Mouse (Mus musculus) embryo, embryonic 11.5 days (tissue): ENCODE data around the gene Olfr1293-ps.

Experiments used
- DNase-seq: peaks from one replicate; pipeline ENCODE4 v3.0.0-alpha.2; 2012; ENCODE audit warnings: low read depth, low spot score

The Olfr1293-ps gene

DNA sequence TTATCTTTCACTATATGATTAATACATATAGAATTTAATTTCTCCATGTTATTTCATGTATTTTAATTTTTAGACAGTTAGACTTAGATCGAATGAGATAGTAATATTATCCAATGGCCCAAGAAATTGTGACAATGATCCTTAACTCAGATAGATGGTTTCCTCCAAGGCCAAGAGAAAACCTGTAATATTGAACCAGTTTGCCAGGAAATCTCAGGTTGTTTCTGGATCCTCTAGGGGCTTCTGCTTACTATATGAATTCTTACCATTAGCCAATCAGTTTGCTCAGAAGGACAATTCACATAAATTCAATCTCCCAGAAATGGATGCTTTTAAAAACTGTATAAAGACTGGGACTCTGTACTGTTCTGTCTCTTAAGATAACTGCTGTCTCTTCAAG is at the start of gene Olfr1293-ps:
Gene Olfr1293-ps (plus strand): TSS at position 301 of the 400 bp plus-strand sequence.
- DNase-seq = no peak

- DNase-seq = no peak
These were observed 44.5 kb upstream of the Olfr1293-ps start, which contains the start of gene Olfr1289 for GRCm38 (mm10) chr2:111480519-111480918. TSS of gene Olfr1289 (plus strand) at chr2:111480819.

DNA sequence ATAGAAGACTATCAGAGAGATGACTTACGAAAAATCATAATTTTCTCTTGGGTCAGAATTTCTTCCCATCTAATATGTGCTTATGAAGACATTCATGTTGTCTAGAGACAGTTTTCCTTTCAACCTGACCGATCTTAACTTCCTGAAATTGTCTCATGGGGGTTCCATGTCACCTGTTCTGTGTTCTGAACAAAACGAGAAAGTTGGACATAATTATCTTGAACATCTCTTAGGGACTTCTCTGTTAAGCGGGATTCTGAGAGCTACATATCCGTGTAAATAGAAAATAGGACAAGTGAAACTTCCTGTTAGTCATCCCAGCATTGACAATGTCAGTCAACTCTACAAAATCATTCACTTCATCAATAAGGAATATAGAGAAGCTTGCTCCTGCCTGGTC is 31.3 kb upstream of the Olfr1293-ps start, which contains the start of gene Olfr1290:
Gene Olfr1290 (minus strand): TSS at position 101 of the 400 bp plus-strand sequence.
- no peak for DNase-seq

DNA sequence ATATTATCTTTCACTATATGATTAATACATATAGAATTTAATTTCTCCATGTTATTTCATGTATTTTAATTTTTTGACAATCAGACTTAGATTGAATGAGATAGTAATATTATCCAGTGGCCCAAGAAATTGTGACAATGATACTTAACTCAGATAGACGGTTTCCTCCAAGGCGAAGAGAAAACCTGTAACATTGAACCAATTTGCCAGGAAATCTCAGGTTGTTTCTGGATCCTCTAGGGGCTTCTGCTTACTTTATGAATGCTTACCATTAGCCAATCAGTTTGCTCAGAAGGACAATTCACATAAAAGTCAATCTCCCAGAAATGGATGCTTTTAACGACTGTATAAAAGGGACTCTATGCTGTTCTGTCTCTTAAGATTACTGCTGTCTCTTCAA is 28.1 kb upstream of the Olfr1293-ps start, which contains the start of gene Olfr1291-ps1:
Gene Olfr1291-ps1 (plus strand): TSS at position 301 of the 400 bp plus-strand sequence.
- DNase-seq = no peak

DNA sequence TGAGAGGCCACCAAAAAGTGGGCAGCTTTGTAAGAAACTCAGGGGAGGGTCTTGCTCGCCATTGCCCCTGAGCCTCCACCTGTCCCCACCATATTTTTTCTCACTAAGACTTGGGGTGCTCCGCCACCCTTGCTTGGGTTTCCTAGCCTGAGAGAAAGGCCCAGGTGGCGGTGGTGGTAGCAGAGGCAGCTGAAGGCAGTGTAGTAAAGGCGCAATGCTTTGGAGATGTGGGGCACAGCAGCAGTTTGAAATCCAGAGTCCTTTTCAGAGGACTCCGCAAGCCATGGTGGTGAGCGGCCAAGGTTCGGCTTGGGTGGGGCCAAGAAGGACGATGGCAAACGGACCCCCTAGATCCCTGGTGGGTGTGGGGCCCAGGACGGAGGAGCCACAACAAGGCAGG is 7.6 kb upstream of the Olfr1293-ps start:
- DNase-seq = no peak

DNA sequence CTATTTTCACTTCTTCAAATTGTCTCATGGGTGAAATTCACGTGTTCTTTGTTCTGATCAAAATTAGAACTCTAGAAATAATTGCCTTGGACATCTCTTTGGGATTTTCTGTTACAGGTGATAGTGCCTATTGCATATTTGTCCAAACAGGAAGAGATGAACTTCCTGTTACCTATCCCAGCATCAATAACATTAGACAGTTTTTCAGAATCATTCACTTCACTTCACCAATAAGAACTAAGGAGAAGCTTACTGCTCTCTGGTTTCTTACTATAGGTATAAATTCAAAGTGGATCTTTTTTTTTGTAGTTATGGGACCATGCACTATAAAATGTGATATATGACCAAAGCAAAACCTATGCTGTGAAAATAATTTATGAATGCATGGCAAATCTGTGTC is 15.2 kb downstream of the Olfr1293-ps start, which contains the start of gene Olfr1294:
Gene Olfr1294 (minus strand): TSS at position 101 of the 400 bp plus-strand sequence.
- DNase-seq = no peak

DNA sequence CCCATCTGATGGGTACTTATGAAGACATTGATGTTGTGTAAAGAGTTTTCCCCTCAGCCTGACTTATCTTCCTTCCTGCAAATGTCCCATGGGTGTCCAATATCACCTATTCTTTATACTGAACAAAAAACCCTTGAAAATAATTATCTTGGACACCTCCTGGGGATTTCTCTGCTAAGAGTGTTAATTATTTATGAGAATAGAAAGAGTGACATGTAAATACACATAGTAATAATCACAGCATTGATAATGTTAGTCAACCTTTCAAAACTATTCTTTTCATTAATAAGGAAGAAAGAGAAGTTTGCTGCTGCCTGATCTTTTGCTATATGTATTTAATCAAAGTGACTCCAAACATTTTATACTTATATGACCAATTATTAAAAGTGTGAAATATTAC is 44.6 kb downstream of the Olfr1293-ps start, which contains the start of gene Olfr1295:
Gene Olfr1295 (minus strand): TSS at position 101 of the 400 bp plus-strand sequence.
- DNase-seq = no peak
